Mouse (Mus musculus): ENCODE results near the gene Zswim5. TPM values are rescaled to one million over a fixed set of nuclear protein-coding genes. Genes with fewer than 3 reads are reported as not detected.

The Zswim5 gene
- total RNA-seq, 2 experiments from 2014 or later = 3.6 to 5.1 TPM

DNA sequence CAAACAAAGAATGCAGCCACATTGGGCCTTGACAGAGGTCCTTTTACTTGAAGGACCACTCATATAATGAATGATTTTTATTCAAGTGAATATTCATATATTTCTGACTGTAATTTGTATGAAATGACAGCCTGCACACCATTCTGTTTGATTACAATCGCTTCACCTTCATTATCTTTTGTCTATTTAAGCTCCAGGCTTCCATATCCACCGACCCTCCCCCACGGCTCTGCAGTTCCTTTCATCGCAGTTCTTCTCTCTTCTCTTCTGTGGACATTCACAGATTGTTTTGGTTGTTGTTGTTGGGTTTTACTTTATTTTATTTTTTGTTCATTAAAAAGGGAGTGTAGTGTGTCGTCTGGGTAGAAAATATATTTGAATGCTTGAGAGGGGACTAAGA, 34.0 kb downstream of the Zswim5 start:
- no peak for DNase-seq

DNA sequence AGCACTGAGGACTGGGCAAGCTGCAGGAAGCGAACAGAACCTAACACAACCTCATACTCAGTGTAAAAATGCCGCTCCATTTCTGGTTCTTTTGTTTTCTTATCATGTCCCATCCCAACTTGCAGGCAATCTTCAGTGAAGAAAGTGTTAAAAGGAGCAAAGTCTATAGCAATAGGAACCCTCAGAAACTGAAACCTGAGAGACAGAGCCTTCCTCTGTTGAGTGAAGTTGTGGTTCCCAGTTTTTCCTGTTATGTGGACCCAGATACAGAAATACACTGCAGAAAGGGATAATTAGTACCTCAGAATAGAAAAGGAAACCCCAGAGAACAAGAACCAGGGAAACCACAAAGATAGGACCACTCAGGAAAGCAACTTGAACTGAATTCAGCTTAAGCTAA, 36.1 kb downstream of the Zswim5 start:
- no peak for DNase-seq

DNA sequence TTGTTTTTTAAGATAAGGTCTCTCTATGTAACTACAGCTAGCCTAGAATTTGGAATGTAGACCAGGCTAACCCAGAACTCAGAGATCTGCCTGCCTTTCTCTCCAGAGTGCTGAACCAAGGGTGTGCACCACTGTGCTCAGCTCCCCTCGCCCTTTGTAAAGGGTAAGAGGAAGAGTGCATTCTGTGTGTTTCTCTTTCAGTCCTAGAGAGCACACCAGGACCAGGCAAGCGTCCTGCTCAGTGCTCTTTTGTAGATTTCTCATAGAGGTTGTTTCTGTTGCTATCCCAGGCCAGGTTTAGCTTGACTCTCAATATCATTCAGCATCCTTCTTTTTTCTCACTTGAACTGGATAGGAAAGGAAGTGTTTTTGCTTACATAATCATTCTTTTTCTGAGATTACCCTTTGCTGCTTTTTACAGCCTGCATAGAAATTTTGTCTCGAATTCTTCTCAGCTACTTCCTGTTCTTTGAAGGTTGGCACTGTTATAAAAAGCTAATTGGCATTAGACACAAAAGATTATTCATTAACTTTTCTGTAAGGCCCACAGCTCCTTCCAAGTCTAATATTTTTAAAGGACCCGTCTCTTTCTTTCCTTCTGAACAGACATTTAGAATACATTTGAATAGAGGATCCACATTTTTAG, 51.0 kb downstream of the Zswim5 start:
- DNase-seq = no peak

DNA sequence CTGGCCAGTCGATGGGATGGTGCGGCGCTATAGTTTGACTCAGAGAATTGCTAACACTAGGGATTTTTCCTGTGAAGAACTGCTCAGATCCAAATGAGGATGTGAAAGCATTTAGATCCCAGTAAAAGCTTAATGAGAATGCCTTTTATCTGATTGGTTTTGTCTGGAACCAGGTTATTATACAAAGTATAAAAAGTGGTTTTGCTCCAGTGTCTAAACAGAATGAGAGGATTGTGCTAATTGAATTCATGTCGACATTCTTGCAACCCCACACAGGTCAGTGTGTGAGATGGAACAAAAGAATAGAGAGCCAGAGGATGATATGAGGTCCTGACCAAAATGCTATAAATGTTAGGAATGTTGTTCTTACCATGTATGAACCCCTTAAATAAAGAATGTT, 62.4 kb downstream of the Zswim5 start:
- DNase-seq = no peak

DNA sequence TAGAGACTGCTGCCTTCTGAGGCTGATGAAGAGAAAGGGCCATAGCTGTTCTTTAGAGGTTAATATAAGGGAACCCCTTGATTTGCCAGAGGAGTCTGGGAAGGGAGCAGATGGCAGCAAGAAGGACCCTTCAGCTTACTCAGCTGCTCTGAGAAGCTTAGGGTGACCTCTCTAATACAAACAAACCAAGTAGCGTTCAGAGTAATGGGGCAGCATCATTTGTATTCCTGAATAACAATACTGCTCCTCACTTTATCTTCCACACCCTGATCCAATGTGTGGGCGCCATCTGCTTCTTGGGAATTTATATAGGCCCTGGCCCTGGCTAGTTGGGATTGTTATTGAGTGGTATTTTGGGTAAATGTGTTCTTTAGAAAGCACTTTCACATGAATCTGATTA, 65.5 kb downstream of the Zswim5 start:
- DNase-seq = no peak

DNA sequence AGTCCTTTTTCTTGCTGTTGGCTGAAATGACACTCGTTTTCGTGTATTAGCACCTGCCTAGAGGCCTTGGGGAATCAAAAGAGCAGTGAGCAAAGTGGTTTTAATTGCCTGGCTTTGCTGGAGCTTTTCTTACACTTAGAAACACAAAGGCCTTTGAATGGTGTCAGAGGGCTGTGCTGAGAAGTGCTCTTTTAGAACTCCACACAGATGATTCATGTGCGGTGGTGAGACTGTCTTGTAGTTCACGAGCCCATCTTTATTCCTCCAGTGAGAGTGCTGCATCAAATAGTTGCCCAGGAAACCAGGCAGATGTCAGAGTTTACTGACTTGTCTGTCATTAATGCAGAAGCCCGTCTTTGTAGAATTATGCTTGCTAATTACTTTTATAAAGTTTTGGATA, 66.9 kb downstream of the Zswim5 start:
- DNase-seq = no peak

DNA sequence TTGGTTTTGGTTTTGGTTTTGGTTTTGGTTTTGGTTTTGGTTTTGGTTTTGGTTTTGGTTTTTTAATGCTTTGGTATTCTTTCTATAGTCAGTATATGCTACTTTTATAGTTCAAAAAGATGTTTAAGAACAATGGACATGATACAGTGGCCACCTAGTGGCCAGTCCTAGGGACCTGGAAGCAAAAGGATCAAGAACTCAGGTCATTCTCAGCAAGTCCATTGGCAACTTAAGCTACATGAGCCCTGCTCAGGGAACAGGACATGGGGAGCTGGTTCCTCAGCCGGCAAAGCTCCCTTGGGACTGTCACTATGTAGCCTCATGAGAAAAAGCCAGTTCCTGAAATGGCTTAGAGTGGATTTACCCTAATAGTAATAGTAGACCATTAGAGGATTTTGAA, 74.5 kb downstream of the Zswim5 start:
- DNase-seq = no peak

DNA sequence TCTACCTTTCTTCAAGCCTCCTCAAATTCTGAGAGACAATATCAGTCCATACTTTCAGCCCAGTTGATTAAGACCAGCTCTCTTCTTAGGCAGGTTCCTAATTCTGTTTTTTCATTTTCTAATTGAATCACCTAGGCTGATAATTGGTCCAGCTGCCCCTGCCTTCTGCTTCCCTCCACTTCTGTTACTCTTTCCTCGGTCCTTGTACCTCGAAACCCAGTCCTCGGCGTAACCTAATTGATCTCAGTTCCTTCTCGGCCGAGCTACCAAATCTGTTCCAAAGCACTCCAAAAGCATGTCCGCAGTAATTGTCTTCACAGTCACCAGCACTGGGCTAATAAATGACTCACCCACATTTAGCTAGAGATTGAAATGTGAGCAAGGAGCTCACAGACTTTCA, 77.8 kb downstream of the Zswim5 start:
- no peak for DNase-seq

DNA sequence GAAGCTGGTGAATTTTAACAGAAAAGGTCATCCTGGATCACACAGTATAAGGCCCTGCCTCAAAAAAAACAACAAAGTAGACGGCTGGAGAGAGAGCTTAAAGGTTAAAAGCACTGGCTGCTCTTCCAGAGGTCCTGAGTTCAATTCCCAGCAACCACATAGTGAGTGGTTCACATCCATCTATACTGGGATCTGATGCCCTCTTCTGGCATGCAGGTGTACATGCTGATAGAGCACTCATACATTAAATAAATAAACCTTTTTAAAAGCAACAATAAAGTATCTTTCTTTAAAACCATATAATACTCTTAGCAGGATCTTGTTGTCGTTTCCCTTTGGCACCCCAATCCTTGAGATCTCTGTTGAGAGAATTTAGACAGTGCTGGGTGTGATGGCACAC, 99.3 kb downstream of the Zswim5 start:
- DNase-seq = no peak

DNA sequence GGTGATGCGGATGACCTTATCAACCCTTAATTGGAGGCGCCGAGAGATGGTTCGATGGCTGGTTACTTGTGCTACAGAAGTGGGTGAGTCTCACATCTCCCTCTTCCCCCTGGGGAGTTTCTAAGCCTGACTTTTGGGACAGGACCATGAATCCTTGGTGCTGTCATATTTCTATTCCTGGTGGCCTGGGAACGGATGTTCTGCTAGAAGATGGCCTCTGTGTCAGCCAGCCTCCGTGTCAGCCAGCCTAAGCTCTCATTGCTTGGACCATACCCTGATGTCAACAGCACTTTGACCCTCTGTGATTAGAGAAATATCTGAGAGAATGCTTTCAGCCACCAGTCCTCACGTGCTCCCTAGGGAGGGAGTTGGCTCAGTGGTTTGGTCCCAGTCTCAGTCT, 108.5 kb downstream of the Zswim5 start:
- no peak for DNase-seq

DNA sequence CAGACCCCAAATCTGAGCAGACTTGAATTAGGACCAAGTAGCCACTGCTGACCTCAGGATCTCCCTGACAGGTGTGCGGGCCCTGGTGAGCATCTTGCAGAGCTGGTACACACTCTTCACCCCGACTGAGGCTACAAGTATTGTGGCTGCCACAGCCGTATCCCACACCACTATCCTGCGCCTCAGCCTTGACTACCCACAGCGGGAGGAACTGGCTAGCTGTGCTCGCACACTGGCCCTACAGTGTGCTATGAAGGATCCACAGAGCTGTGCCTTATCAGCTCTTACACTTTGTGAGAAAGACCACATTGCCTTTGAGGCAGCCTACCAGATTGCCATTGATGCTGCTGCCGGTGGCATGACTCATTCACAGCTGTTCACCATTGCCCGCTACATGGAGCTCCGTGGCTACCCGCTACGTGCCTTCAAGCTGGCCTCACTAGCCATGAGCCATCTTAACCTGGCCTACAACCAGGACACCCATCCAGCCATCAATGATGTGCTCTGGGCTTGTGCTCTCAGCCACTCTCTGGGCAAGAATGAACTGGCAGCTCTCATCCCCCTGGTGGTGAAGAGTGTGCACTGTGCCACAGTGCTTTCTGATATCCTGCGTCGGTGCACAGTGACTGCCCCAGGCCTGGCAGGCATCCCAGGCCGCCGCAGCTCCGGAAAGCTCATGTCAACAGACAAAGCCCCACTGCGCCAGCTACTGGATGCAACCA, 109.4 kb downstream of the Zswim5 start:
- DNase-seq = peak; percentile 87 to 90

DNA sequence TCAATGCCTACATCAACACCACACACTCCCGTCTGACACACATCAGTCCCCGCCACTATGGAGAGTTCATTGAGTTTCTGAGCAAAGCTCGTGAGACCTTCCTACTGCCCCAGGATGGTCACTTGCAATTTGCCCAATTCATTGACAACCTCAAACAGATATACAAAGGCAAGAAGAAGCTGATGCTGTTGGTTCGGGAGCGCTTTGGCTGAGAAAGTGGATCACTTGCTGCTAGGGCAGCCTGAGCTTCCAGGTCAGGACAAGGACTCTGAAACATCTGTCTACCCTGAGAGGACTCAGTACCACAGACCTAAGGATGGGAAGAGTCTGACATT, 109.9 kb downstream of the Zswim5 start:
- no peak for DNase-seq

DNA sequence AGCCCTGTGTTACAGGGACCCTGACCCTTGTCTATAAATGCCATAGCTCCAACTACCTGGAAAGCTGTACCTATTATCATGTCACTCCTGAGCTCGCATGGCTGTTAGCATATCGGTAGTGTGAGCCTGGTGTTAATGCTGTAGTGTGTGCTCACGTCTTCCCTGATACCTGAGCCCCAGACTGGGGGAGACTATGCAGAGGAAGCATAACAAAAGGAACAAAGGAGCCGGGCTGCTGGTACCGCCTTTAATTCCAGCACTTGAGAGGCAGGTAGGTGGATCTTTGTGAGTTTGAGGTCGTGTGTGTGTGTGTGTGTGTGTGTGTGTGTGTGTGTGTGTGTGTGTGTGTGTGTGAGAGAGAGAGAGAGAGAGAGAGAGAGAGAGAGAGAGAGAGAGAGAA, 112.6 kb downstream of the Zswim5 start:
- no peak for DNase-seq

DNA sequence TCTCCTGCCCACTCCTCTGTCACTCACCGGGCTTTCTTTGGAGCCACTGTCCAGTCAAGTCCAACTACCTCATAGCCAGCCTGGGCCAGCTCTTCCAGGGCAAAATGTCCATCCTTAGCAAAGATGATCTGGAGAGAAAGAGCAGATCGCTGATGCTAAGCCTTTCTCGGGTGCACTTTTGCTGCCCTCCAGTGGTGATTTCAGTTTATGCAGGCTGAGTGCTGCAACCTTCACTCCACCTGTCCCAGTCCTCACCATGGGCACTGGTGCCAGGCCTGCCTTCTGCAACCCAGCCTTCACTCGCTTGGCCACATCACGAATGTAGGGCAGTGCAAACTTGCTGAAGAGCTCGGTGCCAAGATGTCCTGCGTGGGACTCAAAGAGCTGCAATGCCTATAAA, 114.2 kb downstream of the Zswim5 start:
- peak; percentile 77 to 83 for DNase-seq

DNA sequence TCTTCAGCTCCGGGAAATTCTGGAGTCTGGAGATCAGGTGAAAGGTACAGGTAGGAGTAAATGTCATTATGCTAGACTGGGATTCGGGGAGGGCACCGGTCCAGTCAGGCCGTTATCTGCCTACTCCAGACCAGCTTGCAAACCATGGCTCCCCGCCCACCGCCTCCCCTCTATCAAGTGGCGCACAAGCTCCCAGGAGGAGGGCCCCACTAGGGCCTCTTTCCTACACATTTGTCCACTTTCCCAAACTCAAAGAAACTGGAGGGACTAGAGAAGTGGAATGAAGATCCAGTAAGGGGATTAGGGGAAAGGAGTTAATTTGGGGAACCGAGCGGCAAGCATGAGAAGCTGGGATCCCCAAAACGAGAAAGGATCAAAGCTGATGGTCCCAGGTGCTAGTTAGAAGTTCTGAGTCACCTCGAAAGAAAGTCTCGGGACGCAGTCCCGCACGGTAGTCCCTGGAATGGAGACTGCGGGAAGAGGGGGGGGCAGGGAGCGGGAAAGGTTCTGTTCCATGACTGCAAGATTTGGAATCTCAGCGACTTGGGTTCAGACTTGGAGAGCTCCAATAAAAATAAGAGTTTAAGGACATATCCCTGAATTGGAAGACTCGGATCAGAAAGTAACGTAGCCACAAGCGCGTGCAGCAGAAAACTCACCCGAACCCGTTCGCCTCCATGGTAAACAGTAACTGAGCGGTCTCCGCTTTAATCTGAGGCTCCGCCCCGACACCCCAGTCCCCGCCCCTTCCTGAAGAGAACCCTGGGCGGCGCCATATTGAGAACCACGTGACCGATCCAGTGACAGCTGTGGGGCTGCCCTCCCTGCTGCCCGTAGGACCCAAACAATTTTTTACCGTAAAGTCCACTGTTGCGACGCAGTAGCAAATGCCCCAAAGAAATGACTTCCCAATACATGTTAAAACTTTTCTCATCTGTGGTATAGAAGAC, 116.8 kb downstream of the Zswim5 start, which contains the start of gene Urod:
Gene Urod (minus strand): TSS at position 742 of the 950 bp plus-strand sequence.
- DNase-seq = peak; percentile 96

DNA sequence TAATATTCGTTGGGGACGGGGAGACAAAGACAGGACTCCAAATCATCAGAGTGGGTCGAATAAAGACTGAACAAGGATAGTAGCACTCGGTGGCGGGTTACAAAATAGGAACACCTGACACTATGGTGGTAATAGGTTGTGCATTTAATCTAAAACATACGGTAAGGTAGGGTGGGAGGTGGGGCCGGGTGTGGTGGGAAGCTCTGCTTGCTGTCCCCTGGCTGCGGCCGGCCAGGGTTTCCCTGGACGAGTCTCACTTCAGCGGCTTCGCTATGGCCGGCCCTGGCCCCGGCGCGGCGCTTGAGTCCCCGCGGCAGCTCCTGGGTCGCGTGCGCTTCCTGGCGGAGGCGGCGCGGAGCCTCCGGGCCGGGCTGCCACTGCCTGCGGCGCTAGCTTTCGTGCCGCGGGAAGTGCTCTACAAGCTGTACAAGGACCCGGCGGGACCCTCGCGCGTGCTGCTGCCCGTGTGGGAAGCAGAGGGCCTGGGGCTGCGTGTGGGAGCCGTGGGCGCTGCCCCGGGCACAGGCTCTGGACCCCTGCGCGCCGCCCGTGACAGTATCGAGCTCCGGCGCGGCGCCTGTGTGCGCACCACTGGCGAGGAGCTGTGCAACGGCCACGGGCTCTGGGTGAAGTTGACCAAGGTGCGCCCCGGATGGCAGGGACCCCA, 118.1 kb downstream of the Zswim5 start, which contains the start of gene Hectd3:
Gene Hectd3 (plus strand): TSS at position 187 of the 667 bp plus-strand sequence.
- DNase-seq = peak; percentile 65 to 78

DNA sequence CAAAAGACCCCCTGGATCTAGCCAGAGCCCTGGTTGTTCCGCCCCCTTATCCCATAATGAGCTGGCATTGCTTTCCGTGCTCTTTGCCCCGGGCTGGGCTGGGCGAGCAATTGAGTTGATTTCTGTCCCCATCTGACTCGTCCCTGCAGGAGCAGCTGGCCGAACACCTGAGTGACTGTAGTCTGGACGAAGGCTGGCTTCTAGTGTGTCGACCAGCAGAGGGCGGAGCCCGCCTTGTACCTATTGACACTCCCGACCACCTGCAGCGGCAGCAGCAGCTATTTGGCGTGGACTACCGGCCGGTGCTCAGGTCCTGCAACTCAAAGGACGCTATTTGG, 118.6 kb downstream of the Zswim5 start:
- DNase-seq = no peak

DNA sequence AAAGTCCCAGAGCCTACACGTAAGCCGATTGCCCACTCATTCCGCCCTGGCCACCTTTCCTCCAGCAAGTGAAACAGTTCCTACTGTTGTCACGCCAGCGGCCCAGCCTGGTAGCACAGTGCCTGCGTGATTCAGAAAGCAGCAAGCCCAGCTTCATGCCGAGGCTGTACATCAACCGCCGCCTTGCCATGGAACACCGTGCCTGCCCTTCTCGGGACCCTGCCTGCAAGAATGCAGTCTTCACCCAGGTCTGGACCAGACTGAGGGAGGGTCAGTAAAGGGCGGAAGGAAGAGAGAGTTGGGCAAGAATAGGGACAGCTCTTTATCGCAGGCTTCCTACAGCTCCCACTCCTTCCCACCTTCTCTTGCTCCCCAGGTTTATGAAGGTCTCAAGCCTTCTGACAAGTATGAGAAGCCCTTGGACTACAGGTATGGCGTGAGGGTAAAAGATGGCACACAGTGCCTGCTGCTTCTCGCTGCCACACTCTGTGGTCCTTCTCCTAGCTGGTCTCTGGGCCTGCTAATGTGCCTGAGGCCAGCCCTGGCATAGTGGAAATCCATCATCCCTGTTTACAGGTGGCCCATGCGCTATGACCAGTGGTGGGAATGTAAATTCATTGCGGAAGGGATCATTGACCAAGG, 122.5 kb downstream of the Zswim5 start:
- DNase-seq = no peak

DNA sequence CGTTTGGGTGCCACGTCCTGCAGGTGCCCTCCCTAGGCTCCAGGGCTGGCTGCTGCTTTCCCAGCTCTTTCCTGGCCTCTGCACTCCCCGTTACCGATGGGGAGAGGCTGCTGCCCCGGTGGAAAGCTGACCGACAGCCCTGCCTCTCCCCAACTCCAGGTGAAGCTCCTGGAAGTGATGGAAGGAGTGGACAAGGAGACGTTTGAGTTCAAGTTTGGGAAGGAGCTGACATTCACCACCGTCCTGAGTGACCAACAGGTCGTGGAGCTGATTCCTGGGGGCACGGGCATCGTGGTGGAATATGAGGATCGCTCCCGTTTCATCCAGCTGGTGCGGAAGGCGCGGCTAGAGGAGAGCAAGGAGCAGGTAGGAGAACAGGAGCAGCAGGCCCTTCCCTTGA, 124.8 kb downstream of the Zswim5 start:
- no peak for DNase-seq

DNA sequence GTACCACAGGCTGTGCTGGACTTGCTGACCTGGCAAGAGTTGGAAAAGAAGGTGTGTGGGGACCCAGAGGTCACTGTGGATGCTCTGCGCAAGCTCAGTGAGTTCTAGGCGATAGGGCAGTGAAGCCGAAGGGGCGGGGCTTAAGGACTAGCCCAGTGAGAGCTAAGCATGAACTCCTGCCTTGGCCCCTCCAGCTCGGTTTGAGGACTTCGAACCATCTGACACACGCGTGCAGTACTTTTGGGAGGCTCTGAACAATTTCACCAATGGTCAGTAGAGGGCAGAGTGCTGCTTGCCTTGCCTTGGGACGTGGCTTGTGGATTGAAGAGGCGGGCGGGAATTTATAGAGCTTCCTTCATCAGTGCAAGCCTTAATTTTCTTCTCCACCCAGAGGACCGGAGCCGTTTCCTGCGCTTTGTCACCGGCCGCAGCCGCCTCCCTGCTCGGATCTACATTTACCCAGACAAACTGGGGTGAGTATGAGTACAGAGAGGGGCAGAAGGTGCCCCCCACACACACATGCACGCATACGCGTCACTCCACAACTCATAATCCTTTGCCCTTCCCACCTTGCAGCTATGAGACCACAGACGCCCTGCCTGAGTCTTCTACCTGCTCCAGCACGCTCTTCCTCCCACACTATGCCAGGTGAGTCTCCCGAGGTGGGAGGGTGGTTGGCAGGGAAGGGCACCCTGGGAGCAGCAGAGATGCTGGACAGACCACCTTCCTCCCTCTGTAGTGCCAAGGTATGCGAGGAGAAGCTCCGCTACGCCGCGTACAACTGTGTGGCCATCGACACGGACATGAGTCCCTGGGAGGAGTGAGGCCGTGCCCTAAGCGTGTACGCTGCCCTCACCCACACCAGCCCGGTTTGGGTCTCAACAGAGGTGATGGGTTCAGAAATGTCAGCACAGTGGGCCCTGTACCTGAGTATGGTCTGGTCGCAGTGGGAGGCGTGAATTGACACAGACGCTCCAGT, 125.7 kb downstream of the Zswim5 start:
- peak; percentile 57 to 77 for DNase-seq

DNA sequence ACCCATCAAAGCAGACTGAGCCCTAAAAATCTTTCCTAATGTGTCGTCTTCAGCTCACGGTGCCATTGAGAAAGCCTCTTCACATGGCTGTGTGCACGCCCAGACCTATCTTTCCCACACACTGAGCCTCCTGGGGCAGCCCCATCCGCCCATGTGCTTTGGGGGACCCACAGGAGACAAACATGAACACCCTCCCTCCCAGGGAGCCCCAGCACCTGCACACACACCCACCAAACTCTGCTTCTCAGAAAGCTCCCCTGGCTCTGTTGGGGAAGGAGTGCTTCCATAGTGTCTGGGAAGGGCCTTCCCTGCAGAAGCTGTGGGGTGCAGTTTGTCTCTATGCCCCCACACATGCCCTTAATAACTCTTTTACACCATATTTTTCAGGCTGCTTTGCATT, 127.5 kb downstream of the Zswim5 start:
- DNase-seq = no peak

All from adrenal gland, postnatal 36 days (tissue).